8 mouse cellular contexts compared by ENCODE assay signal in the genomic region with DNA sequence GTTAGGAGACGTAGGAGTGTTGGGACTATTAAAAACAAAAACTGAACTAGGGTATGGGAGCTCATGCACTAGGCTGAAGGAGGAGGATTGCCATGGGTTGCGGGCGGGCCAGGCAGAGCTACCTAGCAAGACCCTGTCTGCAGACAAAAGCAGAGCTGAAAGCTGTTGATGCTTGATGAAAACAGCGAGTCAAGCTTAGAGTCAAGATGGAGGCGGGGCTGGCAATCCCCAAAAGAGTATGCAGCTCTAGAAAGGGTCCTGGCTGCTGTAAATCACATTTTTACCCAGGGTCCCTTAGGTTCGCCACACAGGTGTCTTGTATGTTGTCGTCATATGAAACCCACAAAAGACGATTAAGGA. TPM values are rescaled to one million over a fixed set of nuclear protein-coding genes. Genes with fewer than 3 reads are reported as not detected.
DNase-seq lines count a peak whose midpoint lies in the region; ATAC-seq and TF ChIP-seq lines count a peak whose summit lies in the region.

No protein-coding gene starts in this region.

- H3K4me2 ChIP-seq in CH12.LX (ENCODE audit: insufficient read depth, low read depth, poor library complexity, severe bottlenecking) = peak overlapping the region; percentile 45
- H3K4me2 ChIP-seq in embryonic facial prominence, embryonic 12.5 days (replicated peaks) = peak overlapping the region; percentile 84
- H3K4me2 ChIP-seq in hindbrain, embryonic 16.5 days (ENCODE audit: low read length) = peak overlapping the region; percentile 65
- peak overlapping the region; percentile 81 for H3K4me2 ChIP-seq in midbrain, embryonic 11.5 days

- H3K36me3 ChIP-seq in CH12.LX (replicated peaks in 1 of 2; ENCODE audit: control insufficient read depth in 1 of 2, insufficient read depth in 1 of 2, low read length in 1 of 2) = peaks cover 2 to 15% of the 10 kb centered on the region in 2 experiments
- H3K36me3 ChIP-seq in embryonic facial prominence, embryonic 12.5 days = no peaks in the 10 kb centered on the region
- H3K36me3 ChIP-seq in hindbrain, embryonic 16.5 days (ENCODE audit: control insufficient read depth, insufficient read depth, low read length) = no peaks in the 10 kb centered on the region
- H3K36me3 ChIP-seq in midbrain, embryonic 11.5 days (ENCODE audit: control insufficient read depth, insufficient read depth, low read length) = no peaks in the 10 kb centered on the region

- no peak for TF ChIP-seq EP300 in CH12.LX (IDR thresholded peaks at IDR 0.05; ENCODE audit: low read length)

- no peak for DNase-seq in gastrocnemius, adult 2 months
- DNase-seq in gastrocnemius, postnatal 10 days = no peak
- DNase-seq in CH12.LX (ENCODE audit: extremely low read depth) = no peak
- DNase-seq in midbrain, embryonic 11.5 days (ENCODE audit: low spot score, missing footprints) = no peak
- DNase-seq in thymus, postnatal 14 days = peak; percentile 58

- H3K27me3 ChIP-seq in CH12.LX (replicated peaks) = no peaks in the 10 kb centered on the region
- H3K27me3 ChIP-seq in embryonic facial prominence, embryonic 12.5 days = no peaks in the 10 kb centered on the region
- H3K27me3 ChIP-seq in hindbrain, embryonic 16.5 days (replicated peaks; ENCODE audit: control insufficient read depth, insufficient read depth, low read length) = no peaks in the 10 kb centered on the region
- H3K27me3 ChIP-seq in midbrain, embryonic 11.5 days (ENCODE audit: control insufficient read depth, insufficient read depth, low read length) = no peaks in the 10 kb centered on the region

- peaks cover 0 to 36% of the 10 kb centered on the region in 2 experiments; a peak in 2 of 4 replicates for H3K4me1 ChIP-seq in CH12.LX (ENCODE audit: control insufficient read depth in 1 of 2, insufficient read depth in 2 of 2)
- peaks cover 20% of the 10 kb centered on the region for H3K4me1 ChIP-seq in embryonic facial prominence, embryonic 12.5 days
- H3K4me1 ChIP-seq in hindbrain, embryonic 16.5 days (ENCODE audit: control insufficient read depth, insufficient read depth, low read depth, low read length) = peaks cover 23% of the 10 kb centered on the region
- peaks cover 9% of the 10 kb centered on the region for H3K4me1 ChIP-seq in midbrain, embryonic 11.5 days (ENCODE audit: control insufficient read depth, insufficient read depth, low read length)

- peaks cover 50% of the 10 kb centered on the region for H3K79me2 ChIP-seq in CH12.LX (replicated peaks; ENCODE audit: control insufficient read depth, extremely low read depth, insufficient read depth, poor library complexity, severe bottlenecking)

- no peak for ATAC-seq in embryonic facial prominence, embryonic 12.5 days (ENCODE audit: insufficient number of reproducible peaks, insufficient read depth, low FRiP score, low TSS enrichment)
- no peak for ATAC-seq in hindbrain, embryonic 16.5 days
- ATAC-seq in midbrain, embryonic 11.5 days (ENCODE audit: low FRiP score) = no peak
- no peak for ATAC-seq in inflammation-experienced regulatory T-cells, adult 6 months

- no peak for TF ChIP-seq RAD21 in CH12.LX (IDR thresholded peaks at IDR 0.05; ENCODE audit: low read depth, low read length)

- peak overlapping the region; percentile 92 for H3K9ac ChIP-seq in CH12.LX (ENCODE audit: insufficient read depth, low read depth)
- H3K9ac ChIP-seq in embryonic facial prominence, embryonic 12.5 days = peak overlapping the region; percentile 90
- peak overlapping the region; percentile 98 for H3K9ac ChIP-seq in hindbrain, embryonic 16.5 days (ENCODE audit: low read depth, low read length)
- H3K9ac ChIP-seq in midbrain, embryonic 11.5 days (ENCODE audit: low read length) = peak overlapping the region; percentile 93

- in situ Hi-C loops in CH12.LX (cut with MboI; ENCODE audit: low pct_ligation_motif_present, low pct_unique_long_range_greater_than_20kb, low sequenced_read_pairs) = no loop called here

- 10% methylated on average over 8 of the region's 8 CpGs for WGBS in embryonic facial prominence, embryonic 12.5 days
- WGBS in hindbrain, embryonic 16.5 days = 4% methylated on average over 8 of the region's 8 CpGs
- WGBS in midbrain, embryonic 11.5 days = 25% methylated on average over 8 of the region's 8 CpGs

- TF ChIP-seq CTCF in gastrocnemius, adult 2 months (IDR thresholded peaks at IDR 0.05) = no peak
- TF ChIP-seq CTCF in CH12.LX (conservative IDR thresholded peaks at IDR 0.05 in 1 of 2, IDR thresholded peaks at IDR 0.05 in 1 of 2; ENCODE audit: low read depth in 2 of 2, low read length in 2 of 2) = no peak

- intact Hi-C loops in gastrocnemius, adult 2 months (cut with DNase I) = loop anchor here (5.0 kb wide), 1 partner anchor 41 kb away; no protein-coding TSS in a partner anchor

- no peak for TF ChIP-seq POLR2A in CH12.LX (IDR thresholded peaks at IDR 0.05; ENCODE audit: low read depth, low read length)

- peak overlapping the region; percentile 99 for H3K27ac ChIP-seq in gastrocnemius, adult 2 months
- no peak overlapping the region for H3K27ac ChIP-seq in CH12.LX (ENCODE audit: insufficient read depth, low read depth)
- peak overlapping the region; percentile 94 for H3K27ac ChIP-seq in embryonic facial prominence, embryonic 12.5 days
- H3K27ac ChIP-seq in hindbrain, embryonic 16.5 days (ENCODE audit: low read depth, low read length) = peak overlapping the region; percentile 97
- no peak overlapping the region for H3K27ac ChIP-seq in midbrain, embryonic 11.5 days (ENCODE audit: low read depth, low read length)

- no peaks in the 10 kb centered on the region for H3K9me3 ChIP-seq in CH12.LX (replicated peaks; ENCODE audit: low read length)
- H3K9me3 ChIP-seq in embryonic facial prominence, embryonic 12.5 days = no peaks in the 10 kb centered on the region
- H3K9me3 ChIP-seq in hindbrain, embryonic 16.5 days (ENCODE audit: control insufficient read depth, low read length) = no peaks in the 10 kb centered on the region
- no peaks in the 10 kb centered on the region for H3K9me3 ChIP-seq in midbrain, embryonic 11.5 days (ENCODE audit: control insufficient read depth, low read length)

- H3K4me3 ChIP-seq in gastrocnemius, adult 2 months = peak overlapping the region; percentile 77
- peak overlapping the region; percentile 64 to 96 (median 93) for H3K4me3 ChIP-seq in CH12.LX (replicated peaks in 1 of 3; ENCODE audit: low read depth in 2 of 3, low read length in 2 of 3, poor library complexity in 1 of 3)
- peak overlapping the region; percentile 82 for H3K4me3 ChIP-seq in embryonic facial prominence, embryonic 12.5 days
- H3K4me3 ChIP-seq in hindbrain, embryonic 16.5 days (ENCODE audit: low read length) = peak overlapping the region; percentile 91
- H3K4me3 ChIP-seq in midbrain, embryonic 11.5 days (ENCODE audit: low read depth, low read length) = peak overlapping the region; percentile 75

- dilution Hi-C loops in CH12.LX (cut with MboI; ENCODE audit: extremely low pct_ligation_motif_present, extremely low pct_unique_long_range_greater_than_20kb, low sequenced_read_pairs) = no loop called here

RNA-seq across cellular contexts. Expression of gene Ip6k1, which starts 1.2 kb away (rescaled TPM):
- total RNA-seq in gastrocnemius, adult 2 months (2021) = 10 to 100 TPM; 26.2 to 30.5 TPM
- total RNA-seq in gastrocnemius, postnatal 10 days (2021) = 10 to 100 TPM; 38.9 to 42.9 TPM
- 34.7 and 40.7 TPM in 2 replicates for total RNA-seq in CH12.LX (2012; rRNA removed)
- total RNA-seq in CH12.LX (2014; rRNA removed) = 23.3 and 27.1 TPM in 2 replicates
- 25.6 and 26.0 TPM in 2 replicates for polyA plus RNA-seq in CH12.LX (2012; ENCODE audit: insufficient read length, low read depth)
- 82.2 and 85.6 TPM in 2 replicates for polyA plus RNA-seq in embryonic facial prominence, embryonic 12.5 days (2016; fragmentation: Nextera tagmentation; extraction: Ambion mirVana)
- polyA plus RNA-seq in hindbrain, embryonic 16.5 days (2015; fragmentation: Nextera tagmentation; extraction: Ambion mirVana) = 96.0 and 111 TPM in 2 replicates
- 31.6 and 34.8 TPM in 2 replicates for polyA plus RNA-seq in midbrain, embryonic 11.5 days (2014; fragmentation: Nextera tagmentation; extraction: Ambion mirVana)
- polyA plus RNA-seq in inflammation-experienced regulatory T-cells, adult 6 months (2017; shearing (Covaris generic)) = 10 to 100 TPM; 20.8 to 95.9 (median 58.2) TPM

RNA-seq across cellular contexts. Expression of gene Gm20662, which starts 7.4 kb away (rescaled TPM):
- total RNA-seq in gastrocnemius, adult 2 months (2021) = not detected
- not detected for total RNA-seq in gastrocnemius, postnatal 10 days (2021)
- not detected in 2 replicates for total RNA-seq in CH12.LX (2012; rRNA removed)
- 1.2 TPM in 1 of 2 replicates, not detected in the other for total RNA-seq in CH12.LX (2014; rRNA removed)
- polyA plus RNA-seq in CH12.LX (2012; ENCODE audit: insufficient read length, low read depth) = 0.31 TPM in 1 of 2 replicates, not detected in the other
- 0.51 and 0.85 TPM in 2 replicates for polyA plus RNA-seq in embryonic facial prominence, embryonic 12.5 days (2016; fragmentation: Nextera tagmentation; extraction: Ambion mirVana)
- 0.34 and 1.5 TPM in 2 replicates for polyA plus RNA-seq in hindbrain, embryonic 16.5 days (2015; fragmentation: Nextera tagmentation; extraction: Ambion mirVana)
- 0.82 TPM in 1 of 2 replicates, not detected in the other for polyA plus RNA-seq in midbrain, embryonic 11.5 days (2014; fragmentation: Nextera tagmentation; extraction: Ambion mirVana)
- polyA plus RNA-seq in inflammation-experienced regulatory T-cells, adult 6 months (2017; shearing (Covaris generic)) = not detected

RNA-seq across cellular contexts. Expression of gene Cdhr4, which starts 11.2 kb away (rescaled TPM):
- total RNA-seq in gastrocnemius, adult 2 months (2021) = under 1 TPM in 1 of 2 experiments, not detected in 1; 0.42 TPM
- 1 to 10 TPM in 1 of 2 experiments, under 1 TPM in 1; 0.54 to 1.0 TPM for total RNA-seq in gastrocnemius, postnatal 10 days (2021)
- not detected in 2 replicates for total RNA-seq in CH12.LX (2012; rRNA removed)
- total RNA-seq in CH12.LX (2014; rRNA removed) = 0.35 and 0.82 TPM in 2 replicates
- 0.79 and 2.0 TPM in 2 replicates for polyA plus RNA-seq in CH12.LX (2012; ENCODE audit: insufficient read length, low read depth)
- 14.6 and 16.2 TPM in 2 replicates for polyA plus RNA-seq in embryonic facial prominence, embryonic 12.5 days (2016; fragmentation: Nextera tagmentation; extraction: Ambion mirVana)
- polyA plus RNA-seq in hindbrain, embryonic 16.5 days (2015; fragmentation: Nextera tagmentation; extraction: Ambion mirVana) = 2.4 and 3.3 TPM in 2 replicates
- polyA plus RNA-seq in midbrain, embryonic 11.5 days (2014; fragmentation: Nextera tagmentation; extraction: Ambion mirVana) = 2.2 and 3.3 TPM in 2 replicates
- polyA plus RNA-seq in inflammation-experienced regulatory T-cells, adult 6 months (2017; shearing (Covaris generic)) = under 1 TPM in 1 of 3 experiments, not detected in 2; 0.73 TPM

RNA-seq across cellular contexts. Expression of gene Inka1, which starts 17.8 kb away (rescaled TPM):
- 1 to 10 TPM; 1.1 to 3.2 TPM for total RNA-seq in gastrocnemius, adult 2 months (2021)
- total RNA-seq in gastrocnemius, postnatal 10 days (2021) = 10 to 100 TPM in 1 of 2 experiments, 1 to 10 TPM in 1; 8.8 to 14.0 TPM
- total RNA-seq in CH12.LX (2012; rRNA removed) = 25.8 and 28.0 TPM in 2 replicates
- total RNA-seq in CH12.LX (2014; rRNA removed) = 18.9 and 25.2 TPM in 2 replicates
- polyA plus RNA-seq in CH12.LX (2012; ENCODE audit: insufficient read length, low read depth) = 23.5 and 30.2 TPM in 2 replicates
- 97.0 and 98.9 TPM in 2 replicates for polyA plus RNA-seq in embryonic facial prominence, embryonic 12.5 days (2016; fragmentation: Nextera tagmentation; extraction: Ambion mirVana)
- polyA plus RNA-seq in hindbrain, embryonic 16.5 days (2015; fragmentation: Nextera tagmentation; extraction: Ambion mirVana) = 18.1 and 18.7 TPM in 2 replicates
- polyA plus RNA-seq in midbrain, embryonic 11.5 days (2014; fragmentation: Nextera tagmentation; extraction: Ambion mirVana) = 20.7 and 25.3 TPM in 2 replicates
- under 1 TPM; 0.35 to 0.89 (median 0.82) TPM for polyA plus RNA-seq in inflammation-experienced regulatory T-cells, adult 6 months (2017; shearing (Covaris generic))

RNA-seq across cellular contexts. Expression of gene Gm20661, which starts 20.7 kb away (rescaled TPM):
- not detected for total RNA-seq in gastrocnemius, adult 2 months (2021)
- under 1 TPM; 0.47 to 0.59 TPM for total RNA-seq in gastrocnemius, postnatal 10 days (2021)
- total RNA-seq in CH12.LX (2012; rRNA removed) = not detected in 2 replicates
- total RNA-seq in CH12.LX (2014; rRNA removed) = not detected in 2 replicates
- 0.29 and 0.41 TPM in 2 replicates for polyA plus RNA-seq in CH12.LX (2012; ENCODE audit: insufficient read length, low read depth)
- polyA plus RNA-seq in embryonic facial prominence, embryonic 12.5 days (2016; fragmentation: Nextera tagmentation; extraction: Ambion mirVana) = 8.8 and 11.0 TPM in 2 replicates
- 0.58 and 0.89 TPM in 2 replicates for polyA plus RNA-seq in hindbrain, embryonic 16.5 days (2015; fragmentation: Nextera tagmentation; extraction: Ambion mirVana)
- 0.74 and 1.2 TPM in 2 replicates for polyA plus RNA-seq in midbrain, embryonic 11.5 days (2014; fragmentation: Nextera tagmentation; extraction: Ambion mirVana)
- not detected for polyA plus RNA-seq in inflammation-experienced regulatory T-cells, adult 6 months (2017; shearing (Covaris generic))

Comparison
In these comparisons a context has a peak if more than half of its experiments do, and no peak if none do; other contexts are left out.
1. H3K27ac ChIP-seq: peak in gastrocnemius, adult 2 months (single experiment), embryonic facial prominence, embryonic 12.5 days (single experiment) and hindbrain, embryonic 16.5 days (single experiment); none in CH12.LX (single experiment) and midbrain, embryonic 11.5 days (single experiment).
2. Peak in every context shown above with its lines, with median percentiles within 50 percentile points of each other: H3K4me3 ChIP-seq, H3K4me2 ChIP-seq and H3K9ac ChIP-seq.